Mouse (Mus musculus) monocyte, adult 5-6 weeks (primary cell): ENCODE results near the gene Slc27a2. TPM values are rescaled to one million over a fixed set of nuclear protein-coding genes. Genes with fewer than 3 reads are reported as not detected.
"Not testable (repeated sequence)": the region's sequence is repeated elsewhere in the genome, so short reads cannot be mapped to it uniquely, and the experiment has no call there.

Source experiments
- ATAC-seq: fragments of 153-309, 156-312 bp; replicated peaks from 2 replicates; pipeline ENCODE4 v1.8.0; 2017; ENCODE audit warnings: mild to moderate bottlenecking; ENCODE audit not compliant: low TSS enrichment, insufficient number of reproducible peaks, severe bottlenecking, poor library complexity, low FRiP score
- total RNA-seq: library from RNA; stranded (forward); fragments of 200-1000, 200-491, 200-594 nt; gene quantifications from 3 replicates; pipeline ENCODE4 v1.2.3, GENCODE M21; 2017

Gene Slc27a2
- 0.32 to 0.87 TPM in 2 of 3 replicates, not detected in the other for total RNA-seq

- peak; percentile 16; the same call in 1 of the 2 replicates for ATAC-seq
These were observed at the start of gene Slc27a2 for GRCm38 (mm10) chr2:126552357-126553290. Gene Slc27a2 (plus strand): TSS chr2:126552407.

GRCm38 (mm10) chr2:126505156-126505555, 47.1 kb upstream of the Slc27a2 start:
- no peak for ATAC-seq

- no peak for ATAC-seq
These were observed 44.7 kb upstream of the Slc27a2 start for GRCm38 (mm10) chr2:126507477-126507876.

GRCm38 (mm10) chr2:126508228-126508627, 44.0 kb upstream of the Slc27a2 start:
- no peak for ATAC-seq

- ATAC-seq: peak; percentile 61; the same call in 1 of the 2 replicates
These were observed 37.0 kb upstream of the Slc27a2 start for GRCm38 (mm10) chr2:126515069-126515826.

GRCm38 (mm10) chr2:126519872-126520581, 32.2 kb upstream of the Slc27a2 start:
- no peak; the same call in 1 of the 2 replicates for ATAC-seq

GRCm38 (mm10) chr2:126520828-126521227, 31.4 kb upstream of the Slc27a2 start:
- ATAC-seq: peak; percentile 82

GRCm38 (mm10) chr2:126521471-126521870, 30.7 kb upstream of the Slc27a2 start:
- no peak for ATAC-seq

GRCm38 (mm10) chr2:126522056-126522455, 30.2 kb upstream of the Slc27a2 start:
- no peak for ATAC-seq

- not testable (repeated sequence) for ATAC-seq
These were observed 29.0 kb upstream of the Slc27a2 start for GRCm38 (mm10) chr2:126523101-126523745.

- no peak for ATAC-seq
These were observed 27.9 kb upstream of the Slc27a2 start for GRCm38 (mm10) chr2:126524271-126524670.

GRCm38 (mm10) chr2:126527461-126527860, 24.7 kb upstream of the Slc27a2 start:
- peak; percentile 22; the same call in 1 of the 2 replicates for ATAC-seq

- no peak for ATAC-seq
These were observed 21.6 kb upstream of the Slc27a2 start for GRCm38 (mm10) chr2:126530581-126530980.

GRCm38 (mm10) chr2:126537654-126538053, 14.6 kb upstream of the Slc27a2 start:
- ATAC-seq: no peak

GRCm38 (mm10) chr2:126540390-126540925, 11.7 kb upstream of the Slc27a2 start:
- no peak for ATAC-seq

- ATAC-seq: no peak
These were observed 10.0 kb upstream of the Slc27a2 start for GRCm38 (mm10) chr2:126542211-126542610.

- ATAC-seq: no peak
These were observed 6.9 kb upstream of the Slc27a2 start for GRCm38 (mm10) chr2:126545297-126545696.

GRCm38 (mm10) chr2:126546392-126546791, 5.8 kb upstream of the Slc27a2 start:
- no peak for ATAC-seq
